Mouse (Mus musculus): ENCODE results near the gene Noxo1.
"Not testable (repeated sequence)": the region's sequence is repeated elsewhere in the genome, so short reads cannot be mapped to it uniquely, and the experiment has no call there.

Gene Noxo1

DNA sequence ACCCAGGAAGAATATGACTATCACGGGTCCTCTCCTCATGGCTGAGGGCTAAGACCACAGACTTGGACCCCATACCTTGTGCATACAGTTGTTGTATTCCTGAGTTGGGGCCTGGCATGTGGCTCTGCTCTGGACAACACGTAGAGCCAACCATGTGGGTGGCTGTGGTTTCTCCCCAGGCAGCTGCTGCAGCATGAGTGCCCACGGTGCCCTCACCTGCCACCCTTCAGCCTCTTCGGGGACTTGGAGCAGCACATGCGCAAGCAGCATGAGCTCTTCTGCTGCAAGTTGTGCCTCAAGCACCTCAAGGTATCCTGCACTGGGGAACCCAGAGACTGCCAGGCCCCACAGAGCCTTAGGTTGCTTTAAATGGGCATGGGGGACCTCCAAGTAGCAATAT, 19.2 kb upstream of the Noxo1 start:
- DNase-seq (ENCODE audit: extremely low spot score, low read depth, low spot score) = no peak

DNA sequence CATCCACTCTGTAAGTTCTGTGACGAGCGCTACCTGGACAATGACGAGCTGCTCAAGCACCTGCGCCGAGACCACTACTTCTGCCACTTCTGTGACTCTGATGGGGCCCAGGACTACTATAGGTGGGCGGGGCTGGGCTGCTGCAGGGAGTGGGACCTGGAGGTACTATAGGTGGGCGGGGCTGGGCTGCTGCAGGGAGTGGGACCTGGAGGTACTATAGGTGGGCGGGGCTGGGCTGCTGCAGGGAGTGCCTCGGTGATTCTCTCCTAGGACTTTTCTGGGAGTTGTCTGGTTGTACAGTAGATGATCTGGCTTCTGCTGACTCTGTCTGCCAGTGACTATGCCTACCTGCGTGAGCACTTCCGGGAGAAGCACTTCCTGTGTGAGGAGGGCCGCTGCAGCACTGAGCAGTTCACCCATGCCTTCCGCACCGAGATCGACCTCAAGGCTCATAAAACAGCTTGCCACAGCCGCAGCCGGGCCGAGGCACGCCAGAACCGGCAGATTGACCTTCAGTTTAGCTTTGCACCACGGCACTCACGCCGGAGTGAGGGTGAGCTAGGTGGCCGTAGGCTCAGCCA, 18.4 kb upstream of the Noxo1 start:
- DNase-seq (ENCODE audit: extremely low spot score, low read depth, low spot score) = no peak

DNA sequence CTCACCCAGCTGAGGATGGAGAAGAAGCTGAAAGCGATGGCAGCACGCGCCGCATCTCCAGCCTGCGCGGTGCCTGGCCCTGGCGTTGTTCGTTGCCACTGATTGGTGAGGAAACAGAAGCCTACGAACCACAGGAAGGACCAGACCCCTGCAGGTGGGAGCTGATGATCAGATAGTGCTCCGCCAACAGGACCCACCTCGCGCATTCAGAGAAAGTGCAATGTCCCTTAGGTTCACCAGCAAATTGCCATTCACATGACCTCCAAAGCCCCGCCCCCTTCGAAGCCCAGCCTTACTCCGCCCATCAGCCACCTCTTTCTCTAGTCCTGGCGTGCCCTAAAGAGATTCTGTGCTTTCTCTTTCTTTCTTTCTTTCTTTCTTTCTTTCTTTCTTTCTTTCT, 9.5 kb upstream of the Noxo1 start:
- no peak for DNase-seq (ENCODE audit: extremely low spot score, low read depth, low spot score)

DNA sequence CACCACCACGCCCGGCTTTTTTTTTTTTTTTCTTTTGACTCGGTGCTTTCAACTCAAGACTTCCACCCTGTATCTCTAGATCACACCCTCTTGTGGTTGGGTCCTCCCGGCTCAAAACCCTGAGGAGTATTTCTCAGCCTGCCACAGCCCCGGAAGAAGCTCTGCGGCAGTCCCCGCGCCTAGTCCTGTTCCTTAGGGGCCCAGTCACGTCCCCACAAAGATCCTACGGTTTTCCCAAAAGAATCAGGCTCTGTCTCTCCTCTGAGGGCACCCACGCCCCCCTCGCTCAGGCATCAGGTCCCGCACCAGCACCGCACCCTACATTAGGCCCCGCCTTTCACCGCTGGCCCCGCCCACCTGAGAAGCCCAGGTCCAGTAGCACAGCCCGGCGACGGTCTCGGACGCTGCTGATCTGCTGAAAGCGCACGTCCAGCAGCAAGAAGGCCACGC, 8.9 kb upstream of the Noxo1 start:
- DNase-seq (ENCODE audit: extremely low spot score, low read depth, low spot score) = no peak

DNA sequence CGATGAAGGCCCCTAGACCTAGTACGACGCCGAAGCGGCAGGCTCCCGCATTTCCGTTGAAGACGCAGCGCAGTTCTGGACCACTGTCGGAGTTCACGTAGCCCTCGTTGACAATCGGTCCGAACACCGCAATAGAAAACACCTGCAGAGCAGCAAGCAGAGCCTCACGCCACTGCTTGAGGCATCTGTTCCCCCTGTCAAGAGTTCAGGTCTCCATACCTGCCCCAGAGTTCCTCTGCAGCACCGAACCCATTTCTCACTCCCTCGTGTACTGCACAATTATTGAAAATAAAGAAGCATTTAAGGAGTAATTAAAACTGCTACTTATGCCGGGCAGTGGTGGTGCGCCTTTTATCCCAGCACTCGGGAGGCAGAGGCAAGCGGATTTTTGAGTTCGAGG, 8.4 kb upstream of the Noxo1 start:
- no peak for DNase-seq (ENCODE audit: extremely low spot score, low read depth, low spot score)

DNA sequence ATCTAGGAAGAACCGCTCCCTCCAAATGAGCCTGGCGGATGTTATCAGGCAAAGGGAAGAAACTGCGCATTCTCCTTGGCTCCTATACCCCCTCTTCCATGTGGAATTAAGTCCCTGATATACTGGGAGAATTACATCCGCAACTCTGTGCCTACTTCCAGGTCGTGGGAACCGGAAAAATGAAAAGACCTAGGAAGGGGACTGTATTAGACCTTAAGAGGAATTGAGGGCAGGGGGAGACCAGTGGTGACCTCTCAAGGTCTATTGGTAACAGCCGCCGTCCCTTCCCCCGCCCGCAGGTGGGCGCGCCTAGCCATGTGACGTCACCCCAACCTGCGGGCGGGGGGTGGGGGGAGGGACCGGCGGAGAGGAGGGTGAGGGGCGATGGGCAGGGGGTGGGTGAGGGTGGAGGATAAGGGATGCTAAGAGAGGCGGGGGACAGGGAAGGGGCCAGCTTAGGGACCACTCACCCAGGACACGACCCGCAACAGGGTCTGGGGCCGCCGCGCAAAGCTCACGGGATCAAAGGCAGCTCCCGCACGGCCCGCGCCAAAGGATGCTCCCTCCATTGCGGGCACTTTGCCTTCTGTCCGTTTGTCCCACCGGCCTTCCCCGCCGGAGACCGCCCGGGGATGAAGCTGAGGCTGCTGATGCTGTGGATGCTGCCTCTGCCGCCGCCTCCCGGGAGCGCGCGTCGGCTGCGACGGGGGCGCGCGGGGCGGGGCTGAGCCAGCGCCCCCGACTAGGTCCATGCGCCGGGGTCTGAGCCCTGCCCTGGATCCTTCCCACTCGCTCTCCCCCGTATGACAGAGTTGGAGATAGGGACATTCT, 6.6 kb upstream of the Noxo1 start, which contains the start of gene Syngr3:
Syngr3 (minus strand) TSS at position 705 of the 831 bp plus-strand sequence.
- no peak for DNase-seq (ENCODE audit: extremely low spot score, low read depth, low spot score)

DNA sequence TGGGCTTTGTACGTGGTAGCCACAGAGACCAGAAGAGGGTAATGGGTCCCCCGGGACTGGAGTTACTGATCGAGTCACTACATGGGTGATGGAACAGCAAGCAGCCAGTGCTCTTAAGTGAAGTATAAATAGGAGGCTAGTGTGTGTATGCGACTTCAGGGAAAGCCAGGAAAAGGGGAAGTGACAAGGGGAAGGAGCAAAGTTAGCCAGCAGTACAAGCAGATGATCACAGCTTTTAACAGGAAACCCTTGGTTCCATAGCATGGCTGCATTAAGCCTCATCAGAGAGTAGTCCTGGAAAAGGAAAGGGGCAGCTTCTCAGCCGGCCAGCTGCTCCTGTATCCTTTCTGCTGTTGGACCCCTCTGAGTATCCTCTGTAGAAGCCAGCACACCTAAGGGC, 3.6 kb upstream of the Noxo1 start:
- DNase-seq (ENCODE audit: extremely low spot score, low read depth, low spot score) = no peak

DNA sequence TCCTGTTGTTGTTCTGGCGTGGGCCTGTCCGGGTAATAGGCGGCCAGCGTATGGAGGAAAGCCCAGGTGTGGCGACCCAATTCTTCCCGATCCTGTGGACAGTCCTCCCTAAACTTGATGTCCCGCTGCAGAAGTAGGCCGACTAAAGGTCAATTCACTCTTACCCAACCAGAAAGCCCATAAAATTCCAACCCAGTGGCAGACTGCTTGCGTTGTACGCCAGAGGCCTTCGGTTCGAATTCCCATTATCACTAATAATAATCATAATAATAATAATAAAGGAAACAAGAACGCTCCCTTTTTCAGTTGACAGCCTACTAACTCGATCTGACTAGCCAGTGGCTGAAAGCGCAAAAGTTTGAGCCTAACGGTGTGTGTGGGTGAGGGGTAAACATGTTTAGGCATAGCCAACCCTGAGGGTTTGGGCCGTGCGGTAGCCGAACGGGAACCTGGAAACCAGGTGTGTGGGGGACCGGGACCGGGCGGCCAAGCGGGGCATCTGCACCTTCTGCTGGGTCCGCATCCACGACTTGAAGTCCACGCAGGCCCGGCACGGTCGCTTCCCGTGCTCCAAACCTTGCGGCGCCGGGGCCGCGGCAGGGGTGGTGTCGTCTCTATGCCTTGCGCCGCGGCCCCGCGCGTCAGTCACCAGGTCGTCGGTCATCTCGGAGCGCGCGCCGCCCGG, 566 bp upstream of the Noxo1 start:
- no peak for DNase-seq (ENCODE audit: extremely low spot score, low read depth, low spot score)

DNA sequence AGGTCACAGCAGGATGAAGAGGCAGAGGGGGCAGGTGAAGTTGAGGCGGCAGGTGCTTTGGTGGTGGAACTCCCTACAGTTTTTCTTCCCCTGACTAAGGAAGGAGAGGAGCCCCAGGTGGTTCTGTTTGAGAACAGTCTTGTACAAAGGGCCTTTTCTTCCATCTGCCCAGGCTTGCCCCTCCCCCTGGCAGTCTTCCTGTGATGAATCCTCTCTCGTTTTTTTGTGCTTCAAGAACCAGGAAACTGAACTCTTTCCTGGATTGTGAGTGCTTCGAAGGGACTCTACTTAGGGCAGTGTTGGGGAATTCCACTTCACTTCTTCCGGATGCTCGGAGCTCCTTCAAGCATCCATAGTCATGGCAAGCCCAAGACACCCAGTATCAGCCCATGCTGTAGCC, 2.0 kb downstream of the Noxo1 start:
- DNase-seq (ENCODE audit: extremely low spot score, low read depth, low spot score) = no peak

DNA sequence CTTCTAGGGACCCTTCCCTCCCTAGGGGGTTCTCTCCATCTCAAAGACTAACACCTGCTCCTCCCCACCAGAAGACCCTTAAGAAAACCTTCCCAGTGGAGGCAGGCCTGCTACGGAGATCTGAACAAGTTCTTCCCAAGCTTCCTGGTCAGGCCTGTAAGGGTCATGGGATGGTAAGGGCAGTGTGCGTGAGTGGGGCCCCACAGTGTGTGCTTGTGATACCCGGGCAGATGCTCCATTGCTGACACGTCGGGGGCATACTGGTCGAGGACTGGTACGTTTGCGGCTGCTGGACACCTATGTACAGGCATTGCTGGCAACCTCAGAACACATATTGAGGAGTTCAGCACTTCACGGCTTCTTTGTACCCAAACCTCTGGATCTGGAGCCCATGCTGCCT, 2.7 kb downstream of the Noxo1 start:
- no peak for DNase-seq (ENCODE audit: extremely low spot score, low read depth, low spot score)

DNA sequence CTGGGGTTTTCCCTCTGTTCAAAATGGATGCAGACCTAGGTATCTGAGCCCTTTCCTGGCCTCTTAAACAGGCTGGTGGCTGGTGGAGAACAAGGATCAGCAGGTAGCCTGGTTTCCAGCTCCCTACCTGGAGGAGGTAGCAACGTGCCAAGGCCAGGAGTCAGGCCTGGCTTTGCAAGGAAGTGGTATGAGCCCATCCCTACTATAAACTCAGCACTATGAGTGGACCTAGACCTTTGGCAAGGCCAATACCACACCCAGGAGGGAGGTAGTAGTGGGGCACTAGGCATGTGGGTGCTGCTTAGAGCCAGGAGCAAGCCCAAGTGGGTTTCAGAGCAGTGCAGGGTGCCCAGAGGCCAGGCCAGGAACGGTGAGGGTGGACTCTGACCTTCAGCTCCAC, 3.4 kb downstream of the Noxo1 start:
- DNase-seq (ENCODE audit: extremely low spot score, low read depth, low spot score) = no peak

DNA sequence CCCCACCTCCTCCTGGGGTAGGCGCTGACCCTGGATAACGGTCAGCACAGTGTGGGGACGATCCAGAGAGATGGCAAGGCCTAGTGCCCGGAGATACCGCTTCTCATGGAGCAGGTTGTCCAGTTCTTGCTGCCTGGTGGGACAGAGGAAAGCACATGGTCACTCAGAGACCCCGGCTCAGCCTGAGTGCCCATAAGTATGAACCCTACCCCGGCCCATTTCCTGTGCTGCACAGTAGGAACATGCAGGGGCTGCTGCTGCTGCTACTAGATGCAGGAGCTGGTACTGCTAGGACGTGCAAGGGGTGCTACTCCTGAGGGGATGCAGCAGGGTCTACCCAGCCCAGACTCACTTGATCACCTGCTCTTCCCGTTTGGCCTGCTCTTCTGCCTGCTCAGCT, 5.2 kb downstream of the Noxo1 start:
- no peak for DNase-seq (ENCODE audit: extremely low spot score, low read depth, low spot score)

DNA sequence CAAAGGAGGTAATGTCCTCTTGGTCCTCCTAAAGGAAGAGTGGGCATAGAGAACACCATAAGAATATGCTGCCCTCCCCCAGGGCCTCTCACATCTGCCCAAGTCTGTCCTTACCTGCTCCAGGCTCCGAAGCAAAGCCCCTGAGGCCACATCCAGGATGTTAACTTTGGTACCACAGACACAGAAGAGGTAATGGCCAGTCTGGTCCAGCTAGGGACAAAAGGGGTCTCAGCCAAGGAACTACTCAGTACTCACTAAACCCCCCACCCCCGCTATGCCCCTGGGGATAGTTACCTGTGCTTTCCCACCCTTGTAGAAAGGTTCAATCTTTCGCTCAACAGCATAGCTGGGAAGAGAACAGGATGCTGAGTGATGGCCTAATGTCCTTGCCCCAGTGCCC, 9.8 kb downstream of the Noxo1 start:
- DNase-seq (ENCODE audit: extremely low spot score, low read depth, low spot score) = no peak

DNA sequence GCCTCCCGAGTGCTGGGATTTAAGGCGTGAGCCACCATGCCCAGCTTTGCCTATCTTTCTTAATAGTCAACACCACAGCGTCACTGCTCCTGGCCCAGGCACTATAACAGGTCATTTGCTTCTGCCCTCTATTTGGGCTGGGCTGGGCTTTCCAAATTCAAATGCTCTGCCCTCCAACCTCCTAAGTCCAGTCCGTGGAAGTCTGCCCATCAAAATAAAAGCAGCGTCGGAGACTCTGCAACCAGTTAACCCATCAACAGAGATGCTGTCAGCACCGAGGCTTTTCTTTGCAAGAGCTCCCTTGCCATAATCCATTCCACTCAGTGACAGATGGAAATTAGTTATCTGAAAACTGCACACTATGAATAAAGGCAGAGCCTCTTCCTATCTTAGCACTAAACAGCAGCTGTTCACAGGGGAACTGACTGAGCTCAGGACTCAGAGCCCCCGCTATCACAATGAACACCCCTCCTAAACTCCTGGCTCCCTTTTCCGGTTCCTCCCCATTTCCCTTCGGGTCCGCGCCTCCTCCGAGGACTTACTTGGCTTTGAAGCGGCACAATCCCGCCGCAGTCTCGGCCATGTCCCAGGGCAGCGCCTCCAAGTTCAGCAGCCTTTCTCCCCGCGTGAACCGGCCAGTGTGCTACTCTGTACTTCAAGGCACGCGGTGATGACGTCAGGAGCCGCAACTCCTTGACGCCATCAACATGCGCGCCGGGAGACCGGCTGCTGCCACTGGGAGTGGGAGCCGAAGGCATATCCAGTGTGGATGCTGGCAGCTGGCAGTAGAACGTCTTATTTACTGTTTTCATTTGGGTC, 11.2 kb downstream of the Noxo1 start, which contains the start of gene Tbl3:
Tbl3 (minus strand) TSS at position 679 of the 819 bp plus-strand sequence.
- DNase-seq (ENCODE audit: extremely low spot score, low read depth, low spot score) = peak; percentile 77

DNA sequence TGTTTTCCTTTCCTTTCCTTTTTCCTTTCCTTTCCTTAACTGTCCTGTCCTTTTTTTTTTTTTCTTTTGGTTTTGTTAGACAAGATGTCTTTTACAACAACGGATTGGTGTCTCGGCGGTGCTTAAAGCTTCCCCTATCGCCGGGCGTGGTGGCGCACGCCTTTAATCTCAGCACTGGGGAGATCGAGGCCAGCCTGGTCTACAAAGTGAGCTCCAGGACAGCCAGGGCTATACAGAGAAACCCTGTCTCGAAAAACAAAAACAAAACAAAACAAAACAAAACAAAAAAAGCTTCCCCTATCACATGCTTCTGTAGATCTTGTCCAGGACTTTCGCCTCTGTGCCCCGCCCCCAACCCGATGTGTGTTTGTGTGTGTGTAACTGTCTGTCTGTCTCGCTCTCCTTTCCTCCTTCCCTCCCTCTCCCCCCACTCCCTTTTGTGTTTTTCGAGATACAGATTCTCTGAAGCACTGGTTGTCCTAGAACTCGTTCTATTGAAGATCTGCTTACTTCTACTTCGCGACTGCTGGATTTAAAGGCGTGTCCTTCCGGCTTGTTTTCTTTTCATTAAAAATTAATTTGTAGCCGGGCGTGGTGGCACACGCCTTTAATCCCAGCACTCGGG, 11.9 kb downstream of the Noxo1 start:
- DNase-seq (ENCODE audit: extremely low spot score, low read depth, low spot score) = no peak

DNA sequence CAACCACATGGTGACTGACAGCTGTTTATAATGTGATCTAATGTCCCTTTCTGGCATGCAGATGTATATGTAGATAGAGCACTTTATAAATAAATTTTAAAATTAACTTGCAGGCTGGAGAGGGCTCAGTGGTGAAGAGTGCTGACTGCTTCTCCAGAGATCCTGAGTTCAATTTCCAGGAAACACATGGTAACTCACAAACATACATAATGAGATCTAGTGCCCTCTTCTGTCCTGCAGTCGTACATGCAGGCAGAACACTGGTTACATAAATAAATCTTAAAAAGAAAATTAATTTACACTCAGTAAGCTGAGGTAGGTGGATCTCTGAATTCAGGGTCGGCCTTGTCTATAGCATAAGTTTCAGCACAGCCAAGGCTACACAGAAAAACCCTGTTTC, 12.6 kb downstream of the Noxo1 start:
- DNase-seq (ENCODE audit: extremely low spot score, low read depth, low spot score) = no peak

DNA sequence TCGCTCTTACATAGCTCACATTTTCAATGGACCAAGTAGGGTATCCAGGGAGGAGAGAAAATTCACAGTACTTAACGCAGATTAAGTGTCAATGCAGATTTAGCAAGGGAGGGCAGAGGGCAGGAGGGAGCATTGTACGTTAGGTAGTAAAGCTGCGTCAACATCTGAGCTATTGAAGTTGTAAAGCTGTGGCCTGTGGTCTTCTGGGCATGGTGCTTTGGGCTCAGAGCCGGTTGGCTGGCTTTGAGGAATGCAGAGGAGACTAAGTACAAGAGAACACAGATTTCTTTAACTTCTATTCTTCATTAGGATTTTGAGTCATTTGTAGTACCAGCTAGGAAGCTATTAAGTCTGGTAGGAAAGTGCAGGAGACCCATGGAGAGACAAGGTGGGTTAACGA, 19.5 kb downstream of the Noxo1 start:
- no peak for DNase-seq (ENCODE audit: extremely low spot score, low read depth, low spot score)

DNA sequence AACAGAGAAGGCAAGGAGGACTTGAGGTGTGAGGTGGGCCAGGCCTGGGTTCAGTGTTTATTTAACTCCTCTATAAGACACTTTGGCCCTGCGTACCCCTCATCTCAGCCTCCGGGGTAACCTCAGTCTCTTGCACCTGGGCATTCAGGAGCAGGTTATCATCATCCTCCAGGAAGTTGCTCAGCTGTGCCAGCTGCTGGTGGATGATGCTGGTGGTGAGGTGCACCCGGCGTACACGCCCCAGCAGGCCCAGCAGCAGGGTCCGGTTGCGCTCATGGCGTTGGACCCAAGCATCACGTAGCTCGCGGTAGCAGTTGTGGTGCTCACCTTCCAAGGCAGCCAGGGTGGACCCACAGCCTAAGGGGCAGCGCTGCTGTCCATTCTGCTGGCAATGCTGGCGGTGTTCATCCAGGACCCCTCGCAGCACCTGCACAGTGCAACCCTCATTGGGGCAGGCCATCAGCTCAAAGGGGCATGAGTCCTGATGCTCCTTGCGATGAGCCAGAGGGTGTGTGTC, 20.2 kb downstream of the Noxo1 start:
- no peak for DNase-seq (ENCODE audit: extremely low spot score, low read depth, low spot score)

DNA sequence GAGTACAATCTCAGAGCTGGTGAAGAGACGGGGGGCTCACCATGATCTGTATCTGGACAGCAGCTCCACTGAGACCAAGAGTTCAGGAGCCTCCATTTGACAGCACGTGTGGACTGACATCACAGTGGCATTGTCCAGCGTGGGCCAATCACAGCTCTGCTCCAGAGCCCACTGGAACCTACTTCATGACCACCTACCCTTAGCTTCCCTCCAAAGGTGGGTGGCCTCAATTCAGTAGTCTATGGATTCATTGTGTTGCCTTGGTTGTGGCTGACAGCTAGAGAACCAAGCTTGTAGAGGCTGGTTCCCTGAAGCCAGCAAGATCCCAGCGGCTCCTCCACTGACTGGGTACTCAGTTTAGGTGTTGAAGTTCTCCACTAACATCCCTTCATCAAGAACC, 21.9 kb downstream of the Noxo1 start, which contains the start of the genes Rnf151 and Rps2:
Rnf151 (minus strand) TSS at position 121 of the 400 bp plus-strand sequence.
Rps2 (plus strand) TSS at position 174 of the 400 bp plus-strand sequence.
- no peak for DNase-seq (ENCODE audit: extremely low spot score, low read depth, low spot score)

DNA sequence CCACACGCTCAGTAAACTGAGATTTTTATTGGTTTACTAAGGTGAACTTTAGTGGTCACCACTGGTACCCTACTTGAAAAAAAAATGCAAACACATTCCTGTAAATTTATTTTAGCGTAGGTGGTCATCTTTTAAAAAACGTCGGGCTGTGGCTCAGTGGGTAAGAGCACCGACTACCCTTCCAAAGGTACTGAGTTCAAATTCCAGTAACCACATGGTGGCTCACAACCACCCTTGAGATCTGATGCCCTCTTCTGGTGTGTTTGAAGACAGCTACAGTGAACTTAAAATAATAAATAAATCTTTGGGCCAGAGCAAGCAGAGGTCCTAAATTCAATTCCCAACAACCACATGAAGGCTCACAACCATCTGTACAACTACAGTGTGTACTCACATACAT, 22.9 kb downstream of the Noxo1 start:
- DNase-seq (ENCODE audit: extremely low spot score, low read depth, low spot score) = not testable (repeated sequence)

All from hindlimb bud, embryonic 11.5 days (tissue).